Mouse (Mus musculus): Measurements from ENCODE around the gene Vmn1r151.
"Not testable (repeated sequence)": the region's sequence is repeated elsewhere in the genome, so short reads cannot be mapped to it uniquely, and the experiment has no call there.

- TF ChIP-seq EP300, CTCF (IDR thresholded peaks at IDR 0.05; ENCODE audit: low read depth): not testable (repeated sequence)
These were observed 35.3 kb upstream of the Vmn1r151 start, which contains the start of gene Gm8677 for GRCm38 (mm10) chr7:22534787-22535186.

Measured in liver, embryonic 14.5 days (tissue).